Mouse (Mus musculus): ENCODE results near the gene Gm45140.

Gene Gm45140

DNA sequence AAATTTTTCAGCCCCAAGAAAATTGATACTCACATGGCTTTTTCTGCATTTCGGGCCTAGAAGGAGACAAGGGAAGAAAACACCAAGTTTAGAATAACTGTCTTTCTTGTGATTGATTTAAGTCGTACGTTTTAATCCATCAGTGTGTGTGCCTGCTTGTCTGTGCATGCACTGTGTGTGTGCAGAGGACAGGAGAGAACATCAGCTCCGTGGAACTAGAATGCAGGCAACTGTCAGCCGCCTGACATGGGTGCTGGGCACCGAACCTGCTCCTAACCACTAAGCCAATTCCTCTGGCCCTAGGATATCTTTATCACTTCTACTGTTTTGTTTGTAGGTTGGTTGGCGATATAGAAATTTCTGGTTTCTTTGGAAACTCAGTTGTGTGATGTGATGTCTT, at the start of gene Gm45140:
TSS of gene Gm45140 (minus strand) at position 101 of the 400 bp plus-strand sequence.
- no peak for DNase-seq (ENCODE audit: low read depth, low spot score)

DNA sequence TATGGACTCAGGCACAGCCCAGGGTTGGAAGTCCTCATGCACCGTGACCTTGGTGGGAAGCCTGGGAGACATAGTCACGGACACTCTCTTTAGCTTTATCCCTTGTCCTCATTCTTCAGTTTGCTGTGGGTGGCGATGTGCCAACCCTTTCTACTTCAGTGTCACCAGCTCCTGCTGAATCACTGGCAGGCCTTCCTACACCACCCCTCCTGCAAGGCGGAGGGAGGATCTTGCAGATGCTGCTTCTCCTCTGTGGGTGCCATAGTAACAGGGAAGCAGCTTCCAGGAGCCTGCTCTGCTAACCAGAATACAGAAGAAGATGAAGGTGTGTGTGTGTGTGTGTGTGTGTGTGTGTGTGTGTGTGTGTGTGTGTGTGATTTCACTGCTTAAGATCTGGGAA, 47.2 kb upstream of the Gm45140 start:
- DNase-seq (ENCODE audit: low read depth, low spot score): peak; percentile 36

DNA sequence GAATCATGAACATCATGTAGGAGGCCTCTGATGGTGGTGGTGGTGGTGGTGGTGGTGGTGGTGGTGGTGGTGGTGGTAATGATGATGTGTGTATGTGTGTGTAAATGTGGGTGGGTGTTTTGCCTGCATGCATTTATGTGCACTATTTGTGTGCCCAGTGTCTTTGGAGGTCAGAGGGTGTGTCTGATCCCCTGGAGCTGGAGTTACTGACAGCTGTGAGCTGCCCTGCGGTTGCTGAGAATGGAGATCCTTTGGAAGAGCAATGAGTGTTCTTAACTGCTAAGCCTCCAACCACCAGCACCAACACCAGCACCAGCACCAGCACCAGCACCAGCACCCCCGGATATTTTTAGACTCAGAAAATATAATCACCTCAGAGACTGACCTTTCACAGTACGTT, 46.6 kb upstream of the Gm45140 start:
- no peak for DNase-seq (ENCODE audit: low read depth, low spot score)

DNA sequence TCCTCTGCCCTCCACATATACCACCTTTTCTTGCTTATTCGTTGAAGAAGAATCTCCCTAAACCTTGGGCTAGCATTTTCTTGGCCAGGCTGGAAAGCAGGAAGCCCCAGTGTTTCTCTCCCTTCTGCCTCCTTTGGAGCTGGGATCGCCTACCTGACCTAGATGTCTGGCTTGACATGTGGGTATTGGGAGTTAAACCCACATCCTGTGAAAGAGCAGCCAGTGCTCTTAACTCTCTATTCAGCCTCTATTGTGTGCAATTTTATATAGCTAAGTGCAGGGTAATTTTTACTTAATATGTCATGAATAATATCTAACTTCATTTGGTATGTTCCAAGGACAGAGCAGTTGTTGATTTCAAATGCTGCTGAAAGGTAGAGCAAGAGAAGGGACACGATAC, 44.0 kb upstream of the Gm45140 start:
- DNase-seq (ENCODE audit: low read depth, low spot score): no peak

DNA sequence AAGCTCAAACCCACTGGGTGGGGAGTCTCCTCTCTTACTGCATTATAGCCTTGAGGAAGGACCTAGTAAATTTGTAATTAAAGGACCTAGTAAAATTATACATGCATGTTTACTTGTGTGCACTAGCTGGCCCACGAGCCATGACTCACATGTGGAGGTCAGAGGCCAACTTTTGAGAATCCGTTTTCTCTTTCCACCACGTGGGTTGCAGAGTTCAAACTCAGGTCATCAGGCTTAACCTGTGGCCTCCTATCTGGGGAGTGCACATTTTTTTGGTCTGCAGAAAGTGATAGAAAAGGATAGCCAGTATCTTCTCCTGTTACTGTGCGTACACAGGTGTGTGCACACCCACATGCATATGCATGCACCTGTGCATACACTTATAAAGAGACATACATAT, 43.4 kb upstream of the Gm45140 start:
- no peak for DNase-seq (ENCODE audit: low read depth, low spot score)

DNA sequence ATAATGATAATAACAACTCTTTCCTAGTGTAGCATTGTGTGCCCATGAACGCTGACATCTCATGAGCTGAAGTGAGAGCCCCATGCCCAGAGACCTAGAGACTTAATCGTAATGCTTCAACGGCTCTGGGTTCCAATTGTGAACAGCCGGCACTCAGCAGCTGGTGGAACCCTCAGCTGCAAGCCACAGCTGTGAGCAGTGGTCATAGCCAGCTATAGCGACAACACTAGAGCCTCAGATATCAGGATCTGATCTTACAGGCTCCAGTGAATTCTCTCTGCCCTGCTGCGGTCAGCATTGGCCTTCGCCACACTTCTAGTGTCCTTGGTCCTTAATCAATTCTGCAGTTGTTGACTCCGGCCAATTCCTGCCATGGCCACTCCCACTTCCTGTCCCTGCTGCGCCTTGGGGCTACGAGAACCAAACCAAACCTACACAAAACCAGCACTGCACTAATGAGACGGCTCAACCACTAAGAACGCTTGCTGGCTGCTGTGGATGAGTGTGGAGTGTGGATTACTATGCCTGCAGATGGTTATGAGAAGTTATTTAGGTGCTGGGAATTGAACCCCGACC, 40.6 kb upstream of the Gm45140 start:
- DNase-seq (ENCODE audit: low read depth, low spot score): no peak

DNA sequence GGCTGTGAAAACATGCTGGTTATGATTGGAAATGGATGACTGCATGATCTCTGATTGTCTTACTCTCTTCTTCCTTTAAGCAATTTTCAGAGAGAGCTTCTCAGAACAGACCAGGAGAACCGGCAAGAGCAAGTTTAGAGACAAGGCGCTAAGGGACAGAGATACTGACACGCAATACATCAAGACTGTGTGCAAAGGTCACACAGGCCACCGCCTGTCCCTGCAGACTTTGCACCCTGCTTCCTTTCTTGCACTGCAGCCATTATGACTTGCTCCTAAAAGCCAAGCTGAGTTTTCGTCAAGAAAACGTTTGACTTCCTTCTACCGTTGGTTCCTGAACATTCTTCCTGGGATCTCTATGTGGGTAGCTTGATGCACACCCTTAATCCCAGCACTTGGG, 40.0 kb upstream of the Gm45140 start:
- DNase-seq (ENCODE audit: low read depth, low spot score): no peak

DNA sequence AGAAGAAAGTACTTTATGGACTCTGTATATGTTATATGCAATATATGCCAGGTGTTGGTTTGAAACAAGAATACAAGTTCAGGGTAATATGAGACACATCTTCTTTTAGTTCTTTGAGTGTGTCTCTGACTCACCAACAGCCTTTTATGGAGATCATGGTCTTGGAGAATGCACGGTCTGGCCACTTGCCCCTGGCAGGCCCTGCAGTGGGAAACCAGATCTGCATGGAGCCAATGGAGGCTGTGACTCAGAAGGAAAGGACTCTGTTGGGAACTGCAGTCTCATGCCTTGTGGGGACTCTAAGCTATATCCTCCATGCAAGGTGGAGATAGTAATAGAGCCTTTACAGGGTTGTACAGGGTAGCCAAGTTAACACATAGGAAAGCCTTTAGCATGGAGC, 39.5 kb upstream of the Gm45140 start:
- DNase-seq (ENCODE audit: low read depth, low spot score): no peak

DNA sequence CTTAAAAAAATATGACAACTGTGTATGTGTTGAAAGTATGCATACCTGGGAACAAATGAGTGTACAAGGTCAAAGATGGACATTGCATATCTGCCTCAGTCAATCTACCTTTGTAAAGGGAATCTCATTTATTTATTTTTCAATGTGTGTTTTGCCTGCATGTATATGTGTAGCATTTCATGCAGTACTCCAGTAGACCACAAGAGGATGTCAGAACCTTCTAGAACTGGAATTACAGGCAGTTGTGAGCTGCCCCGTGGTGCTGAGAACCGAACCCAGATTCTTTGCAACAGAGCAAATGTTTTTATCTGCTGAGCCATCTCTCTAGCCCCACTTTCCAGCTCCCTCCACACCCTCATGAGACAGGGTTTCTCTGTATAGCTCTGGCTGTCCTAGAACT, 38.4 kb upstream of the Gm45140 start:
- no peak for DNase-seq (ENCODE audit: low read depth, low spot score)

DNA sequence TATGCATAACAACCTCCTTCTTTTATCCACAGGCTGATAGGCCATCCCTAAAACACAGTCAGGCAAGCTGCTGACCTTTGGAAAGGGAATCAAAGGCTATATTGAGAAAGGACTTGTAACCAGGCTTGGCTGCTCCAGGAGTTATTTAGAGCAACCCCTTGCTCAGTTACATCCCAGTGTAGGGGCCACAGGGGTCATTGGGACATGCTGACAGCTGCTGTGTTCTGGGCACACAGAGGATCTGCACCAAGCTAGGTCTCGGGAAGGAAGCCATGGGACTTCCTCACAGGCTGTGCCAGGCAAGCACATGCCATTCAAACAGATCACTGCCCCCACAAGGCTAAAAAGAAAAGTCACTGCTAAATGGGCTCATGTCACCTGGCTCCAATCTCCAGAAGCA, 37.5 kb upstream of the Gm45140 start:
- DNase-seq (ENCODE audit: low read depth, low spot score): no peak

DNA sequence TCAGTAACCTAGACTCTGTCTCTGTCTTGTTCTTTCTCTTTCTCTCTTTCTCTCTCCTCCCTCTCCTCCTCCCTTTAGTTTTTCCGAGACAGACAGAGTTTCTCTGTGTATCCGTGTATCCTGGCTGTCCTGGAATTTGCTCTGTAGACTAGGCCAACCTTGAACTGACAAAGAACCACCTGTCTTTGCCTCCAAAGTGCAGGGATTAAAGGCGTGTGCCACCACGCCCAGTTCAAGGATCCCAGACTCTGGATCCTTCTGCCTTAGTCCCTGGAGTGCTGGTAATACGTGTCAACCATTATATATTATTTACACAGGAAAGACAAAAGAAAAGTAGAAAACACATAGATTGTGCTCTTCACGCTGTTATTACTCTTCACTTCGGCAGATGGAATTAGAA, 35.6 kb upstream of the Gm45140 start:
- DNase-seq (ENCODE audit: low read depth, low spot score): no peak

DNA sequence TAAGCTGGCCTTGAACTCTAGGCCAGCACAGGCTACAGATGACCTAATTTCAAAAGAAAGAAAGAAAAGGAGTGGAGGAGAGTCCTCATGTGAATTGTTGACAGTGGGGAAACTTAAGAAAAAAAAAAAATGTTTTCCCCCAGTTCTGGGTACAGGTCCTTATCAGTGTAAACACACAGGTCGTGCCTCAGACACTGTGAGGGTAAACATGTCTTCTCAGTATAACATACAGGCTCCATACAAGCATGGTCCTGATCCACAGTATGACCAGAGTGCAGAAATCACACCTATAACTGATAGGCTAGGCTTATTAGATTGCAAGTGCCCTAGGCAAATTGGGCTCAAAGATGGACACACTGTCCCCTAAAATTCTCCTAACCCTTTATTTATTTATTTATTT, 34.8 kb upstream of the Gm45140 start:
- DNase-seq (ENCODE audit: low read depth, low spot score): no peak

DNA sequence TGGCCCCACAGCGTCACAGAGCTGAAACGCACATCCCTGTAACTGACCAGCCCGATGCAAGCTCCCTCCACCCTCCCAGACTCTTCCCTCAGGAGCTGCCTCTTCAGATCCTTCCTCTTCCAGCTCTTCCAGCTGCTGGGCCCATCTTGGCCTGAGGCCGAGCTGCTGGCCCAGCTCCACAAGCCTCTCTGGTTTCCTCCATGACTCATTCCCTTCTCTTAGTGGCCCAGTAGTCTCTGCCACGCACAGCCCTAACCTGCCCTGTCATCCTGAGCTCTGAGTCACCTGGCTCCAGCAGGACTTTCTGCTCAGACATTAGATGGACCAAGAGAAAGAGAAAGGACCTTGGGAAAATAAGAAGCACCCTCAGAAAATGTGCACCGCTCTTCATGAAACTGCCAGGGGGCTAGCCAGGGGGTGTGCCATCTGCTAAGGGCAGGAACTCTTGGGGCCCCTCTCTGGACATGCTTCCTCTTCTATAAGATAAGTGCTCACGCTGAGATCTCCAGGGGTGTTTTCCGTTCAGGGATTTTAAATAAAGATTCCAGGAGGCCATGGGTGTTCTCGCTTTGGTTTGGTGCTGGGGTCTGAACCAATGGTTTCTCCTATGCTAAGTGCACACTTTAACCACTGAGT, 33.4 kb upstream of the Gm45140 start:
- no peak for DNase-seq (ENCODE audit: low read depth, low spot score)

DNA sequence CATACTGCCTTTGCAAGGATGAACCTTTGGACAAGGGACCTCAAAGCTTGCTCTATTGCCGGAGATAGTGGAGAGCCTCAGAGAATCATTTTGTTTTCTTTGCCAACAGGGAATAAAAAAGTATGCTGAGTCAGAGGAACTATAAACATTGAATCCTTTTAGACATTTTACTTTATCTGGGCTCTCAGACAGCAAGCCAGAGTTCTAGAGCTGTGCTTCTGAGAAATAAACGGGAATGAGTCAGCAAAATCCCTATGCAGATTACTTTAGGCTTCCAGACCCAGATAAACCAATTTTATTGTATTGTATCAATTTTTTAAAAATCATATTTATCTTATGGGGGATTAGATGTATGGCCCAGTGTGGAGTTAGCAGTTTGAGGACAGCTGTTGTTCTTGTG, 31.7 kb upstream of the Gm45140 start:
- no peak for DNase-seq (ENCODE audit: low read depth, low spot score)

DNA sequence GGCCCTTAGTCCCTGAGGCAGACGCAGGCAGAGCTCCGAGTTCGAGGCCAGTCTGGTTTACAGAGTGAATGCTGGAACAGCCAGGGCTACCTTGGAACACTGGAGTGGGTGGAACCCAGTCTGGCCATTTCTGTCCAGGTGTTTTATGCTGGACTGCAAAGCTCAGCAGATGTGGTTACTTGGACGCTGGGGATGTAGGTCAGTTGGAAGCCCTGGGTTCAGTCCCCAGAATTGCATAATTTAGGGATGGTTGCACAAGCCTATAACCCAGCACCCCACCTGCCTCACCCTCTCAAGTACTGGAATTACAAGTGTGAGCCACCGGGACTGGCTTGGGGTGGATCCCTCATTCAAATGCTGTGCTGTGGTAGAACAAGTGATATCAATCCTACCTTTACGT, 30.6 kb upstream of the Gm45140 start:
- no peak for DNase-seq (ENCODE audit: low read depth, low spot score)

DNA sequence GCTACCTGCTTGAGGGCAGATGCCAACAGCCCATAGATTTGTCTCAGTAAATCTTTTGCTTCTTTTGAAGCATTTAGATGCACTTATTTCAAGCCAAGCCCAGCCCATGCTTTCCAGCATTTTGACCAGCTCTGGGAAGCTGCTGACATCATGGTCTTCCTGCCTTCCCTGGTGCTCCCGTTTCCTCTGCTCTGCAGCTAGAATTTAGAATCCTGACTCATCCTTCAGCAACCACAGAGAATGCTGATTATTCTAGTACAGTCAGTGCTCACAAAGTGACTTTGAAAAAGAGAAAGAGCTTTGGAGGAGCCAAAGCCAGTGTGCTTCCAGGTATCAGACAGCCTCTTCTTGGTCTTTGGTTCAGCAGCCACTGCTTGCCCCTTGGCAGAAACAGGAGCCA, 21.5 kb upstream of the Gm45140 start:
- no peak for DNase-seq (ENCODE audit: low read depth, low spot score)

DNA sequence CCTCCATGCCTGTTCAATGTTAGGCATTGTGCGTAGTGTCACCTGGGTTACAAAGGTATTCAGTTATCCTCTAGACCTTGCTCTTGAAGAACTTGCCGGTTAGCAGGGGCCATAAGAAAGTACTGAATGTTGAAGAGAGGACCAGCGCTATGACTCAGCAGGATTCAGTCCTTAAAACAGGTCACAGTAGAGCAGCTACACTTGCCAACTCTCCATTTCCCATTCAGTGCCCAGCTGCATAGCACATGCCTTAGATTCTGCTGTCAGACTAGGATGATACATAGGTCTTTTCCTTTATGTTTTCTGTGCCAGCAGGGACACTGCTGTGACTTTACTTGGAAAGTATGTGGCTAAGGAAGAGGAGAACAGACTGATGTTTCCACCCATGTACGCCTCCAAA, 17.9 kb upstream of the Gm45140 start:
- no peak for DNase-seq (ENCODE audit: low read depth, low spot score)

DNA sequence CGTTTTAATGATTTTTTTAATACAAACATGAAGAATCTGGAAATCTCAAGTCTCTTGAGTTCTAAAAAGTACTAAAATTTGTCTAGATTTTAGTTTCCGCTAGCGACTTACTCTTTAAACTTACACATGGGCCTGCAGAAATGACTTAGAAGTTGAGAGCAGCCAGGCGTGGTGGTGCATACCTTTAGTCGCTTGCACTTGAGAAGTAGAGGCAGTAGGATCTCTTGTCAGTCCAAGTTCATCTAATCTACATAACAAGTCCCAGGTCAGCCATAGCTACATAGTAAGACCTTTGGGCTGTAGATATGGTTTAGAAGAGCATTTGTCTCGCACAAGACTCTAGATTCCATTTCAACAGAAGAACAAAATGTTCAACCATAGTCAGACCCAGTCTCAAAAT, 16.3 kb upstream of the Gm45140 start:
- DNase-seq (ENCODE audit: low read depth, low spot score): no peak

DNA sequence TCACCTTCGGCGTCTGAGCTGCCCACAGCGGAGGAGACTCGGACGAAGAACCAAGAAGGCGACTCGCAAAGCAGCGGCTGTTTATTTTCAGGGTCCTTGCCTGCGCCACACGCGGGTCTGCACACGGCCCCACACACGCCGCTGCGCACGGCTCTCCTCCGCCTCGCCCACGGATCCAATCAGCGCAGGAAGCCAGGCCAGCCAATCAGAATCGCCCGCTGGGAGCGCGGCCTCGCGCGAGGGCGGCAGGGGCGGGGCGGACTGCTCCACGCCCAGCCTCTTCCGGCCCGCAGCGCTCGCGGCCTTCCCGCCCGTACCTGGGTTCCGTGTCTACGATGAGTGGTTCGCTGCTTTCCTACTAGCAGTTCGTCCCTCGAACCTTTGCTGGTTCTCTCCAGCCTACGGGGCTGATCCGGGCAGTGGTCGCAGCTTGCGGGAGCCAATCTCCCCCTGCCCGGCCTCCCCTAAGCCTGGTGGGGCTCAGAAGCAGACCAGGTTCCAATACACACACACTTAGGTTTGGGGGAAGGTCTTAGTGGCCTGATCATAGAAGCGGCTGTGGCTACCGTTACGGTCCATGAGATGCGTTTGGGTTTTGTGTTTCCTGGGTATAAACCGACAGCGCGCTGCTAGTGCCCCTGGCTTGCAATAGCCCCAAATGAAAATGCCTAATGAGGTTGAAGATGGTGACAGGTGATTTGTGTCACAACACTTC, 15.5 kb upstream of the Gm45140 start, which contains the start of gene Cnbp:
TSS of gene Cnbp (minus strand) at position 207 of the 715 bp plus-strand sequence.
- DNase-seq (ENCODE audit: low read depth, low spot score): peak; percentile 92

DNA sequence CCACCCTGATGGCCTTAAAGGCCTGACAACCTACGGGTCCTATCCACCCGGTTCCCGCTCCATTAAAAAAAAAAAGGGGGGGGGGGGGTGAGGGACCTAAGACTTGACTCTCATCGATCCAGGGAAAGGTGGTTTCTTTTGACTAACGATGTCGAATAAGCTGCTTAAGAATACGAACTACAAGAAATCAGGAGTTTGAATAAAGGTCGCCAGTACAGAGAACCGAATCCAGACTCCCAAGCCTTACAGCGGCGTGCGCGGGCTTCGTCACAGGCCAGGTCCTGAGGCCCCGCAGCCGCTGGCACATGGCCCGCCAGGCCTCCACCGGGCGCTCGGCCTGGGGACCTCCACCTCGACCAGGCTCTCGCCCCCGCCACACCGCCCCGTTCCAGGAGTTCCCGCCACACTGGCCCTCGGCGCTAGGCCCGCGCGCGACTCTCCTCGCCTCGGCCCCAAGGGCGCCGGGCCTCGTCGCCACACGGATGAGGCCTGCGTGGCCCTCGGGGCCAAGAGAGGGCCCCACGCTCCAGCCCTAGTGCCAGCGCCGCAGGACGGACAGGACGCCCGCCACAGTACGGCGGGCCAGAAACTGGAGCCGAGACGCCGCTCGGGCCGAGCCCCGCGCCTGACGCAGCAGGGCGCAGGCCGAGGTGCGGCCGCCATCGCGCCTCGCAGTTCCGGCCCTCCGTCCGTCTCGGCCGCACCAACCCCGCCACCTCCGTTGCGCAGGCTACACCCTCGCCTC, 14.7 kb upstream of the Gm45140 start:
- no peak for DNase-seq (ENCODE audit: low read depth, low spot score)

DNA sequence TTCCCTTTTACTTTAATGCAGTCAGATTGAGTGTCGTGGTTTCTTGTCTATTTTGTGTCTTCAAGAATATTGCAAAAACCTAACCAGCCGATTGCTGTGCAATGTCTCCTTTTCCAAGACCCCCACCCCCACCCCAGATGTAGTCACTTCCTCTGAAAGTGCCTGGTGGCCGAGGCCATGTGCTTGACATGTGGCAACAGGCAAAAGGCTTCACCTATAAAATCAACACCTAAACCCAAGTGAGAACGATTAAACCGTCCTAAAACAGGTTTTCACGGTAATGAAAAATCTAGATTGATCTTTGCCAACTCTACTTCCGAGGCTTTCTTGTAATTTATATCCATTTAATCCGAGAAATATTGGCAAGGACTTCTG, 14.2 kb upstream of the Gm45140 start:
- no peak for DNase-seq (ENCODE audit: low read depth, low spot score)

DNA sequence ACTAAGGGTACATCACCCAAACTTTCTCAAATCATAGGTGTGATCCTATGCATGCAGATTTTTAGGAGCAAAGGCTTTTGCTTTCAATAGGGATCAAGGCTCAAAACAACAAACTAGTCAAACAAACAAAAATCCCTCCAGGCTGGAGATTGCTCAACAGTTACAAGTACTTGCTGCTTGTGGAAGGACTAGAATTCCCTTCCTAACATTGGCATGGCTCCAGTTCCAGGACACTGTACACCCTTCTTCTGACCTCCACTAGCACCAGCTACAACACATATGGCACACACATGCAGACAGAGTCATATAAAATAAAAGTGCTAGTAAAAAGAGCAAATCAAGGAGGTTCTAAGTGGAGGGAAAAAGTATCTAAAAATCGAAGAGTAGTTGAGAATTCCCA, 11.2 kb upstream of the Gm45140 start:
- DNase-seq (ENCODE audit: low read depth, low spot score): no peak

Measured in brain, embryonic 18.5 days (tissue).